Mouse (Mus musculus): ENCODE results near the gene Tmem132a. TPM values are rescaled to one million over a fixed set of nuclear protein-coding genes. Genes with fewer than 3 reads are reported as not detected.

The Tmem132a gene
- total RNA-seq, 2 experiments from 2014 or later: 168 to 171 TPM

DNA sequence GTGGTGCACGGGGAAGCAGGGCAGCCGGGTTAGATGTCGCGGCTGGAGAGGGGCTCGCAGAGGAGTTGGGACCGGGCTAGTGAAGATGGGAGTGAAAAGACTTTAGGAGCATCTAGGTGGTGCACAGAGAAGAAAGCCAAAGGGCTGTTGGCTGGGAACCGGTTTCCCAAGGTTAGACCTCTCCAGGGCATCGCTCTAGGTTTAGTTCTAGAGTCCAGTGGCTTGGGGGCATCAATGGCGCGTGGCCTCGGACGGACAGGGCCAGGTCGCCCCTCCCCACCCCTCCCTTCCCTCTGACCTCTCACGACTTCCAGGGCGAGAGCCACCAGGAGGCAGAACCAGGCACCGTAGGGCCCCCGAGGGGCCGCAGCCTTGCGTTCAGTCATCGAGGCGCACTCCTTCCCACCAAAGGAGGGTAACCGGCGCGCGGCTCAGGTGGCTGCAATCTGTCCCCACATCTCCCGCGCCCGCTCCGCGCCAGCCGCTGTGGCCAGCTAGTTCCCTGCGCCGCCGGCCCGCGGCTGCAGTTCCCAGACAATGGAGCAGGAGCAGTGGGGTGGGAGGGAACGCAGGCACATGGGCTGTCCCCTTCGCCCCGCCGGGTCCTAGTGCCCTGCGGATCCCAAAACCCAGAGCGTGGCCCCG lies 377 bp downstream of the Tmem132a start:
- peak overlapping the region; percentile 94 for H3K27ac ChIP-seq
- peak overlapping the region; percentile 91 for H3K4me3 ChIP-seq
- TF ChIP-seq CTCF (conservative IDR thresholded peaks at IDR 0.05): peak; percentile 32
- DNase-seq (ENCODE audit: low spot score in 2 of 2): peak; percentile 89

DNA sequence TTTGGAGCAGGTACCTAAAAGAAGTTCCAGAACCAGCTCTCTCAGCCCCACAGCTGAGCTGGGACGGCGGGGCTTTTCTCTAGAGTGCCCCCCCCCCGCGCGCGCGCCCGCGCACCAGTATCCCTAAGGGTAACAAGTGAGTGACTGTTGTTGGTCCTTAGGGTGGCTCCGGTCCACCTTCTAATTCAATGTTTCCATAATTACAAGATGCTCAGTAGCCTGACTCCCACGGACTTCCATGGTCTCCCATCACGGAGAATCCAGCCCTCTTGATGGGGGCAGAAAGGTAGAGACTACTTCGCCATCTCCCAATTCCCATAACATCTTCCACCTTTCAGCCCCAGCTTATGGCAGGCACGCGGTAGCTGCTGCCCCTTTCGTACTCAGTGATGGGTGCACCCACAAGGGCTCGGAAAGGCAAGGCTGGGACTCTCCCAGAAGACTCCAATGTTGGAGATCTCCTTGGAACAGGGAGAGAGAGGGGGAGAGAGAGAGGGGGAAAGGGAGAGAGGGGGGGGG lies 1.1 kb downstream of the Tmem132a start:
- TF ChIP-seq CTCF (conservative IDR thresholded peaks at IDR 0.05): no peak
- Histone ChIP-seq H3K27ac (peak overlapping the region; percentile 94), H3K4me3 (peak overlapping the region; percentile 91)
- DNase-seq (ENCODE audit: low spot score in 2 of 2): no peak

DNA sequence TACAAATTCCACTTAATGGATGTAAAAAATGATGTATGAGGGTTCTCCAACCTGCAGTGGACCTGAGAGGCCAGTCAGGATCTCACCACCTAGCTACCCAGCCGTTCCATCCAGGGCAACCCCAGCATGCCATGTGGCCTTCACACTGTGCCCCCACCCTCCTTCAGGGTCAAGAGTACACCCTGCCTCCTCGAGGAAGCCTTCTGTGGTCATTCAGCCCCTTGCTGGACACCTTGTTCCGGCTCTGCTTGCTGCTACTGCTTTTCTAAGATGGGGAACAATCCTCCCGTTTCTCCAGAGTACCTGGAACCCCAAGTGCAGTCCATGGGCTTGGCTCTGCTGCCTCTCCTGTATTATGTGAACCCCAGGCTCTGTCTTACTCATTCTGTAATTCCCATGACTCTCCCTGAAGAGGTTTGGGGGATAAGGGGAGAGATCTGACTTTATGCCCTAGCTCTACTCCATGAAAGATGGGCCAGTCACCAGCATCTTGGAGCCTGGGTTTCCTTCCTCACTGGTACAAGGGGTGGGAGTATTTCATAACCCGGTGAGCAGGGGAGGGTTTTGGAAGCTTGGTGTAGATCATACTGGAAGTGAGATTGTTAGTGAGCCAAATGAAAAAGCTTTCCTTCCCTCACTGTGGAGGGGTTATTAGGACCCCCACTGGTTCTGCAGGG lies 1.7 kb downstream of the Tmem132a start:
- Histone ChIP-seq H3K4me3 (peak overlapping the region; percentile 91), H3K27ac (peak overlapping the region; percentile 94)
- no peak for DNase-seq (ENCODE audit: low spot score in 2 of 2)
- TF ChIP-seq CTCF (conservative IDR thresholded peaks at IDR 0.05): no peak

- TF ChIP-seq CTCF (conservative IDR thresholded peaks at IDR 0.05): no peak
- no peak for DNase-seq (ENCODE audit: low spot score in 2 of 2)
- H3K27ac ChIP-seq: no peak overlapping the region
- no peak overlapping the region for H3K4me3 ChIP-seq
Measured at GRCm38 (mm10) chr19:10866351-10866750, 3.4 kb downstream of the Tmem132a start.

- H3K27ac ChIP-seq: no peak overlapping the region
- DNase-seq (ENCODE audit: low spot score in 2 of 2): no peak
- TF ChIP-seq CTCF (conservative IDR thresholded peaks at IDR 0.05): peak; percentile 21; the same call in 1 of the 2 replicates
- no peak overlapping the region for H3K4me3 ChIP-seq
Measured at GRCm38 (mm10) chr19:10860072-10860497, 9.7 kb downstream of the Tmem132a start.

- Histone ChIP-seq H3K27ac (no peak overlapping the region), H3K4me3 (no peak overlapping the region)
- no peak for TF ChIP-seq CTCF (conservative IDR thresholded peaks at IDR 0.05)
- DNase-seq (ENCODE audit: low spot score in 2 of 2): no peak
Measured at GRCm38 (mm10) chr19:10856520-10856919, 13.2 kb downstream of the Tmem132a start.

DNA sequence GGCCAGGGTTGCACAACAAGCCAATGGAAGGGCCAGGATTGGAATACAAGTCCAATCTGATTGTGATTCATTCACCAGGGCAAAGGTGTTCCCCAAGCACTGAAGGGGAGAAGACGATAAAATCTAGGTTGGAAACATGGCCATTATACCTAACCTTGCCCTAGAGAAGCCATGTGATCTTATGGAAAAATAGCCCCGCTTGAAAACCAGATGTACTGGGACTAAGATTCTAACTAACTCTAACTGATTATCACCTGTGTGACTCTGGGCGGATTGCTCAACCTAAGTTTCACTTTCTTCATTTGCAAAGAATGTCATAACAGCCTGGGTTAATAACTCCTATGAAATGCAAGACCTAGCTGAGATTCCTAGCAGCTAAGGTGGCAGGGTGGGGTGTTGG lies 14.3 kb downstream of the Tmem132a start:
- no peak overlapping the region for H3K4me3 ChIP-seq
- no peak for DNase-seq (ENCODE audit: low spot score in 2 of 2)
- H3K27ac ChIP-seq: no peak overlapping the region
- TF ChIP-seq CTCF (conservative IDR thresholded peaks at IDR 0.05): no peak

DNA sequence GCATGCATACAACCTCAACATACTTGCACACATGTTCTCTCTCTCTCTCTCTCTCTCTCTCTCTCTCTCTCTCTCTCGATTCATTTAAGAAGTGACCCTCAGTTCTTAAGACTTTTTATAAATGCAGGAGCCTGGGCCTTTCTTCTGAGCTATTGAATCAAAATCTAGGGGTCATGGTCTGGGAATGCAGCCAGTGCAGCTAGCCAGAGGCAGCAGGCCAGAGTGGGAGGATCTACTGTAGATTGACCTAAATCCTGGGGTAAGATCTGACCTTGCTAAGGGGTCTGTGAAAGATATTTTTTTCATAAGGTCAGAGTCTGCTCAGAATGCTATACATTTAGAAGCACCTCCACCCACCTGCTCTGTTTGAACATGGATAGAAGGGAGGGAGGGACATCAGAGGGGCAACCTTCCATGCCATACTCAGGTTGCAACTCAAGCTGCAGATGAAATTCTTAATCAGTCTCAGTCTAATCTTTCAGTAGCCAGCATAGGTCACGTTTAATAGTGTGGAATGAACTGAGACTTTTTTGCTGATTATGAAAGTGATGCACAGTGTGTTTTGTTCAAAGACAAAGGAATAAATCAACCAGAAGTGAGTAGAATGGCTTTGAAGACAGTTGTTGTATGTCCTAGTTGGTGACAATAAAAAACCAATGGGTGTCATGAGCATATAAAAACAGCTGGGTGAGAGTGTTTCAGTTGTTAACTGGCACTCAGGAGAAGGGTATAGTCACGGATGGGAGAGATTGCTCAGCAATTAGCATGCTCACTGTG lies 22.2 kb downstream of the Tmem132a start:
- no peak overlapping the region for H3K4me3 ChIP-seq
- H3K27ac ChIP-seq: no peak overlapping the region
- no peak for DNase-seq (ENCODE audit: low spot score in 2 of 2)
- TF ChIP-seq CTCF (conservative IDR thresholded peaks at IDR 0.05): no peak

- TF ChIP-seq CTCF (conservative IDR thresholded peaks at IDR 0.05): no peak
- no peak overlapping the region for H3K27ac ChIP-seq
- DNase-seq (ENCODE audit: low spot score in 2 of 2): no peak
- H3K4me3 ChIP-seq: no peak overlapping the region
Measured at GRCm38 (mm10) chr19:10846150-10846549, 23.6 kb downstream of the Tmem132a start.

DNA sequence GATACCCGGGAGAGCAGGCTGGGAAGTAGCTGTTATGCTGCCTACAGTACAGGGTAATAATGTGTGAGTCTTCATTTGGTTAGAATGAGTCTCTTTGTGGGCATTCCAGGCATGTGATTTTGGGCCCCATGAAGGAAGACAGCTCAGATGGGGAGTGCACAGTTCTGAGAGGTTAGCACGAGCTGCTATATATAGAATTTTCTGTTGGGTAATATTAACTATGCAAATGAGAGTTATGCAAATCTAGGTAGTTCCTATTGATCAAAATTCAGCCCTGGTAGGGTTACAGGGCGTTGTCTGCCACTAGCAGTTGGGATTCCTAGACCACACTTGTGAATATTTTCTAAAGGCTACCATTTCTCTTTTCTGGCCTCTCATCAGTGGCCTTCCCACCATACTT lies 24.3 kb downstream of the Tmem132a start:
- DNase-seq (ENCODE audit: low spot score in 2 of 2): no peak
- no peak overlapping the region for H3K4me3 ChIP-seq
- no peak for TF ChIP-seq CTCF (conservative IDR thresholded peaks at IDR 0.05)
- no peak overlapping the region; the same call in 1 of the 2 replicates for H3K27ac ChIP-seq

DNA sequence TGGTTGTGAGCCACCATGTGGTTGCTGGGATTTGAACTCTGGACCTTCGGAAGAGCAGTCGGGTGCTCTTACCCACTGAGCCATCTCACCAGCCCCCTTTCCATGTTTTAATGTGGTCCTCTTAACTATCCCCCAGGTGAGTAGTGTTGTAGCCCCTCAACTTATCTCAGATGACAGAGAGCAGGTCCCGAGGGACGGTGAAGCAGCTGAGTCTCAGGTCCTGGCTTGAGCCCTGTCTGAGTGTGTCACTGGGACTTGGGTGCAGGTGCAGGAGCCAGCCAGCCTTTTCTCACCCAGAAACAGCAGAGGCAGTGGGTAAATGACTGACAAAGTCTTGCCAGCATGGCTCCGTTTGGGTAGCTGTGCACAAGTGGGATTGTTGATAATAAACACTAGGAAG lies 25.5 kb downstream of the Tmem132a start:
- no peak for DNase-seq (ENCODE audit: low spot score in 2 of 2)
- no peak for TF ChIP-seq CTCF (conservative IDR thresholded peaks at IDR 0.05)

GRCm38 (mm10) chr19:10842914-10843313 lies 26.8 kb downstream of the Tmem132a start:
- H3K27ac ChIP-seq: no peak overlapping the region

More for the DNA sequence above, 25.5 kb downstream of the Tmem132a start:
- Histone ChIP-seq H3K4me3 (no peak overlapping the region), H3K27ac (no peak overlapping the region)

More at GRCm38 (mm10) chr19:10842914-10843313, 26.8 kb downstream of the Tmem132a start:
- no peak for DNase-seq (ENCODE audit: low spot score in 2 of 2)
- no peak for TF ChIP-seq CTCF (conservative IDR thresholded peaks at IDR 0.05)
- H3K4me3 ChIP-seq: no peak overlapping the region; the same call in 1 of the 2 replicates
